Mouse (Mus musculus) liver, adult (tissue): Measurements from ENCODE around the gene Olfr1446.

Experiments used
- GATA4 ChIP-seq: IDR thresholded peaks from 2 replicates; pipeline ENCODE4 v1.6.1; 2014; ENCODE audit warnings: mild to moderate bottlenecking, low read length; ENCODE audit not compliant: insufficient replicate concordance

Olfr1446 gene

GRCm38 (mm10) chr19:12893424-12893823, at the start of gene Olfr1446:
TSS of gene Olfr1446 (minus strand) at chr19:12893524.
- TF ChIP-seq GATA4, result no peak

- TF ChIP-seq GATA4, result no peak
These were observed 37.2 kb upstream of the Olfr1446 start, which contains the start of gene Olfr1449 for GRCm38 (mm10) chr19:12930540-12930939. TSS of gene Olfr1449 (plus strand) at chr19:12930840.

DNA sequence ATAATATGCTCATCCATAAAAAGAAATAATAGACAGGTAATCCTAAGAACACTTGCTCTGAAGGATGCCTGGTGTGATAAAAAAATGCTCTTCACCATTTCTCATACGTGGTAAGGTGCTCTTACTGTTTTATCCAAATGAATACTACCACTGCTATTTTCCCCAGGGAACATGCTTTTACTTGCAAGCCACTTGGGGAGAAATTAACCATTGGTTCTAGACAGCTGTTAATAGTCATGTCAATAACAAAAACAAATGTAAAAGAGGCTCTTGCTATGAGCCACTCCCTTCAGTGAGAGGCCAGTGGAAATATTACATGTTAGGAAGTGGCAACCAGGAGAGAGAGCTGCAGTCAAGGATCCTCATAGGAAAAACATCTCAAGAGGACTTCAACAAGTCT, 31.0 kb upstream of the Olfr1446 start, which contains the start of gene Olfr1448:
TSS of gene Olfr1448 (minus strand) at position 101 of the 400 bp plus-strand sequence.
- no peak for TF ChIP-seq GATA4

GRCm38 (mm10) chr19:12903643-12904042, 10.3 kb upstream of the Olfr1446 start, which contains the start of gene Olfr1447:
TSS of gene Olfr1447 (minus strand) at chr19:12903743.
- no peak for TF ChIP-seq GATA4

DNA sequence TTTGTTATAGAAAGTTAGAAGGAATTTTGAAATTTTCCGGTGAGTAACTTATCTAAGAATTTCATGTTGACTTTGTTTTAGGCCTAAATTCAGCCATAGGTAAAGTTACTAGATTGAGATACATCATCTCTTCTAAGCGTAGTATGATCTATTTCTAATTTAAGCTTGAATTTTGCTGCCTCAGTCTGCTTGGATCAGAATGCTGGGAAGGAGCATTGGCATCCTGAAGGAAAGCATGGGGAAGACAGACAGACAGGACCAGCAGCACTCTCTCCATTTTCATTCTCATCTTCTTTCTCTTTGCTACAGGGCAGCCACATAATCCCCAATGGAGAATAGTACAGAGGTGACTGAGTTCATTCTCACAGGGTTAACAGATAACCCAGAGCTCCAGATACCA, 9.8 kb downstream of the Olfr1446 start, which contains the start of gene Olfr1445:
TSS of gene Olfr1445 (plus strand) at position 301 of the 400 bp plus-strand sequence.
- no peak for TF ChIP-seq GATA4

- TF ChIP-seq GATA4, result no peak
These were observed 36.3 kb downstream of the Olfr1446 start, which contains the start of gene Olfr1444 for GRCm38 (mm10) chr19:12856983-12857382. TSS of gene Olfr1444 (plus strand) at chr19:12857283.

GRCm38 (mm10) chr19:12846382-12846781, 46.9 kb downstream of the Olfr1446 start, which contains the start of gene Gm5244:
TSS of gene Gm5244 (plus strand) at chr19:12846682.
- no peak for TF ChIP-seq GATA4

DNA sequence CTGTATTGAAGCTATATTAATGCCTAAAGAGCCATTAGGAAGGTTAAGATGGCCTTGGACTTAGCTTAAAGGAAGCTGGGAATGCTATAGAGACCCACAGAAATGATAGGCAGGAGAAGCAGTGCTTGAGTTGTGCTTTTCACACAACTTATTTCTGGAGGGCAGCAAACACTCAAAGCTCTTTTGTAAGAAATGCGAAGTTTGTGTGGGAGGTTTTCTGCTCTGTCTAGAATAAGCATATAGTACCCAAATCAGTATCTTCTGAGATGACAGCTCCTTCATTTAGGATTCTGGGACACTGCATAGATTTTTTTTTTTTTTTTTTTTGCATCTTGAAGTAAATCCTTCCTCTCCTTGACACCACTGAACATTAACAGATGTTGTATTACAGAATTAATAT, 54.8 kb downstream of the Olfr1446 start:
- TF ChIP-seq GATA4, result no peak
